Mouse (Mus musculus) ES-Bruce4 (cell line): ENCODE data around the gene Kmt5c. TPM values are rescaled to one million over a fixed set of nuclear protein-coding genes. Genes with fewer than 3 reads are reported as not detected.

Source experiments
- H3K27ac ChIP-seq: 2 replicates; pipeline ENCODE4 v1.5.1; 2012; ENCODE audit warnings: low read length, inconsistent platforms; ENCODE audit not compliant: insufficient read depth
- H3K27me3 ChIP-seq: 2 replicates; pipeline ENCODE4 v1.6.1; 2012; ENCODE audit warnings: mild to moderate bottlenecking, low read length, inconsistent platforms; ENCODE audit not compliant: control insufficient read depth, poor library complexity, insufficient read depth, severe bottlenecking
- H3K36me3 ChIP-seq: 2 replicates; pipeline ENCODE4 v1.6.1; 2012; ENCODE audit warnings: inconsistent platforms, mild to moderate bottlenecking, low read length, moderate library complexity; ENCODE audit not compliant: control insufficient read depth, poor library complexity, insufficient read depth, severe bottlenecking
- H3K4me1 ChIP-seq: one replicate; pipeline ENCODE4 v1.8.1; 2011; ENCODE audit warnings: low read length; ENCODE audit not compliant: control insufficient read depth, insufficient read depth
- H3K4me3 ChIP-seq: 2 replicates; pipeline ENCODE4 v1.5.1; 2011; ENCODE audit warnings: low read depth, mild to moderate bottlenecking, low read length
- H3K9ac ChIP-seq: 2 replicates; pipeline ENCODE4 v1.6.1; 2012; ENCODE audit warnings: low read depth, mild to moderate bottlenecking, inconsistent platforms; ENCODE audit not compliant: poor library complexity, severe bottlenecking
- H3K9me3 ChIP-seq: replicated peaks from 2 replicates; pipeline ENCODE4 v1.6.1; 2012; ENCODE audit warnings: mild to moderate bottlenecking, low read length, inconsistent platforms; ENCODE audit not compliant: control insufficient read depth, poor library complexity, insufficient read depth, severe bottlenecking
- CTCF ChIP-seq: IDR thresholded peaks from one replicate; pipeline ENCODE4 v1.8.1; 2011; ENCODE audit warnings: low read depth, low read length
- EP300 ChIP-seq: IDR thresholded peaks from 2 replicates; pipeline ENCODE4 v1.6.1; 2011; ENCODE audit warnings: low read depth, low read length; ENCODE audit not compliant: insufficient read depth
- POLR2A ChIP-seq: IDR thresholded peaks from one replicate; pipeline ENCODE4 v1.8.1; 2011; ENCODE audit warnings: low read length; ENCODE audit not compliant: insufficient read depth
- polyA plus RNA-seq: library from polyadenylated mRNA; stranded (reverse); fragments of >200 nt; gene quantifications from 2 replicates; pipeline ENCODE4 v1.2.4, GENCODE M21; 2011; ENCODE audit warnings: low read depth; ENCODE audit not compliant: missing spikeins, insufficient read depth, insufficient read length

The Kmt5c gene
- polyA plus RNA-seq, 1 experiment, result 72.3 TPM

DNA sequence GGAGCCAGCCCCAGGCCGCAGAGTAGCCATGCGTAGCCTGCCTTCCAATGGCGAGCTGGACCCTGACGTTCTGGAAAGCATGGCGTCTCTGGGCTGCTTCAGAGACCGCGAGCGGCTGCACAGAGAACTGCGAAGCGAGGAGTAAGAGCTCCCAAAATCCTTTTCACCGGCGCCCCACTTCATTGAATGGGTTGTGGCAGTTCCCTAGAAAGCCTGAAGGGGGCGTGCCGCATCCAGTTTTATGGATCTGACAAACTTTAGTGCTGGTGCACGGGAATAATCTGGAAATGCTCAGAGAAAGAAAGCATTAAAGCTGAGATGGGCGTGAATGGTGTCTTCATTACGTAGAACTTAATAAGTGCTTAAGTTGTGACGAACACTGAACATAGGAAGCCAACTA lies 34.8 kb upstream of the Kmt5c start:
- H3K27ac ChIP-seq, result peak overlapping the region; percentile 38
- H3K27me3 ChIP-seq, result no peaks in the 10 kb centered on the region
- H3K4me3 ChIP-seq, result peak overlapping the region; percentile 81
- peak overlapping the region; percentile 82 for H3K9ac ChIP-seq
- H3K36me3 ChIP-seq, result peaks cover 5% of the 10 kb centered on the region
- TF ChIP-seq CTCF, result peak; percentile 46
- TF ChIP-seq EP300, result no peak
- no peak for TF ChIP-seq POLR2A
- H3K4me1 ChIP-seq, result peaks cover 2% of the 10 kb centered on the region
- no peaks in the 10 kb centered on the region for H3K9me3 ChIP-seq

GRCm38 (mm10) chr7:4712594-4712993 lies 27.3 kb upstream of the Kmt5c start:
- Histone ChIP-seq H3K27ac (no peak overlapping the region), H3K9me3 (no peaks in the 10 kb centered on the region), H3K27me3 (no peaks in the 10 kb centered on the region), H3K36me3 (peaks cover 14% of the 10 kb centered on the region), H3K4me1 (no peaks in the 10 kb centered on the region), H3K4me3 (no peak overlapping the region), H3K9ac (no peak overlapping the region)
- TF ChIP-seq EP300 (no peak), CTCF (no peak), POLR2A (no peak)

DNA sequence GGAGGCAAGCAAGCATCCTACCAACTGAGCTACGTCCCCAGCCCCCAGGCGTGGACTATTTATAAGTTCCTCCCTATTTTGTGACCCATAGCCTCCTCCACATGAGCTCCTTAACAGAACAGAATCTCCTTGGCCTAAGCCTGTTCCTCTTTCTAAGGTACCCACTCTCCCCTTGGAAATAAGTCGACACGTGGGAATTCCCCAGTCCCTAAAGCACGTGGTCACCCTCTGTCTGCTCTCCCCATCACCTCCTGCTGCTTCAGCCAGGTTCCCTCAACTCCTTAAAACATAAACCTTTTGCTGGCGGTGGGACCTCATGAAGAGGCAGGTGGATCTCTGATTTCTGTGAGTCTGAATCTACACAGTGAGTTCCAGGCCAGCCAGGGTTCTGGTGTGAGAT lies 23.0 kb upstream of the Kmt5c start:
- Histone ChIP-seq H3K4me3 (no peak overlapping the region), H3K27me3 (no peaks in the 10 kb centered on the region), H3K9ac (no peak overlapping the region), H3K4me1 (no peaks in the 10 kb centered on the region), H3K27ac (no peak overlapping the region), H3K9me3 (no peaks in the 10 kb centered on the region), H3K36me3 (peaks cover 3% of the 10 kb centered on the region; the same call in 1 of the 2 replicates)
- TF ChIP-seq POLR2A (no peak), EP300 (no peak), CTCF (no peak)

GRCm38 (mm10) chr7:4719276-4719675 lies 20.6 kb upstream of the Kmt5c start:
- H3K27me3 ChIP-seq, result no peaks in the 10 kb centered on the region
- TF ChIP-seq CTCF (no peak), POLR2A (no peak), EP300 (no peak)
- no peaks in the 10 kb centered on the region for H3K9me3 ChIP-seq
- H3K4me1 ChIP-seq, result no peaks in the 10 kb centered on the region
- no peak overlapping the region for H3K4me3 ChIP-seq
- no peak overlapping the region for H3K27ac ChIP-seq
- H3K36me3 ChIP-seq, result peaks cover under 1% of the 10 kb centered on the region; the same call in 1 of the 2 replicates
- no peak overlapping the region for H3K9ac ChIP-seq

DNA sequence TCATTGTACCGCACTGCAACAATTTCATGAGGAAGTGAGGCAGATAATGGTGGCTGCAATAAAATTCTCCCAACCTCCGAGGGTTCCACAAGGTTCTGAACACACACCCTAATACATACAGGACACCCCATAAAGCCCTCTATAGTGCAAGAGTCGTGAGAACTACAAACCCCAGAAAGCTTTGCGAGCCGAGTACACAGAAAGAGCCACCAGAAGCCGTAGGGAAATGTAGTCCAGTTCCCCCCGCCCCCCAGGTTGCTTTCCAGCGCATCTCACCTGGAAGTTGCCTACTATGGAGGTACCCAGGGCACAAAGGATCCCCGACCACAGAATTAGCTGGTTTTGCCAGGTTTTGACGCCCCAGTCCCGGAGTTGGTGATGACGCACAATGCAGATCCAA lies 16.4 kb upstream of the Kmt5c start:
- TF ChIP-seq EP300, result no peak
- TF ChIP-seq POLR2A, result no peak
- no peak for TF ChIP-seq CTCF
- H3K4me1 ChIP-seq, result no peaks in the 10 kb centered on the region
- H3K4me3 ChIP-seq, result no peak overlapping the region
- no peaks in the 10 kb centered on the region for H3K36me3 ChIP-seq
- H3K9me3 ChIP-seq, result no peaks in the 10 kb centered on the region
- no peak overlapping the region for H3K27ac ChIP-seq
- no peak overlapping the region for H3K9ac ChIP-seq
- no peaks in the 10 kb centered on the region for H3K27me3 ChIP-seq

DNA sequence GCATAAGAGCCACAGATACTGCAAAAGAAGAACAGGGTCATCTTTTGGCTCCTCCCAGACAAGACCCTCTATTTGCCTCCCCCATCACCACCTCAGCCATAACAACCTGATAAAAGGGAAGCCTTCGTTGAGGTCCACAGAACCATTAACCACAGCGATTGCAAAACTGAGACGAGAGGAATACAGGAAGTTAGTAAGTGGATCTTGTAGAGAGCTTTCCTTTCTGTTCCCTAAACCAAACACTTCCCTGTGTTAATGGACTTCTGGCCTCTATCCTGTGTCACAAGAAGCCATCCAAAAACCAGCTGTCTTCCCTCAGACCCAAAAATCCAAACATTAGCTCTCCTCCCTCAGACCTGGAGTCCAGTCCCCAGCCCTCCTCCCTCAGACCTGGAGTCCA lies 15.6 kb upstream of the Kmt5c start:
- no peaks in the 10 kb centered on the region for H3K4me1 ChIP-seq
- no peaks in the 10 kb centered on the region for H3K36me3 ChIP-seq
- no peak overlapping the region for H3K27ac ChIP-seq
- no peaks in the 10 kb centered on the region for H3K9me3 ChIP-seq
- TF ChIP-seq CTCF, result no peak
- no peak for TF ChIP-seq POLR2A
- no peak for TF ChIP-seq EP300
- no peak overlapping the region for H3K9ac ChIP-seq
- no peak overlapping the region for H3K4me3 ChIP-seq
- no peaks in the 10 kb centered on the region for H3K27me3 ChIP-seq
